Mouse (Mus musculus): ENCODE data around the gene Gse1. TPM values are rescaled to one million over a fixed set of nuclear protein-coding genes. Genes with fewer than 3 reads are reported as not detected.

The Gse1 gene
- polyA plus RNA-seq, 1 experiment from 2014 or later = 10.0 TPM

- H3K9ac ChIP-seq = peak overlapping the region; percentile 37
- peak overlapping the region; percentile 49 for H3K4me2 ChIP-seq
- peak overlapping the region; percentile 10; the same call in 1 of the 2 replicates for H3K4me3 ChIP-seq (replicated peaks)
- no peaks in the 10 kb centered on the region for H3K36me3 ChIP-seq
- H3K4me1 ChIP-seq = peaks cover 85% of the 10 kb centered on the region
- H3K27me3 ChIP-seq = 0 out of 2 replicates have a peak, but pooled peaks cover 11% of the 10 kb centered on the region
- no peaks in the 10 kb centered on the region for H3K9me3 ChIP-seq (replicated peaks)
- 0 out of 2 replicates have a peak, but pooled peaks have one; percentile 28 for ATAC-seq (replicated peaks; ENCODE audit: low FRiP score)
- peak overlapping the region; percentile 93 for H3K27ac ChIP-seq
- WGBS = 22% methylated on average over 7 of the region's 8 CpGs
Measured at GRCm38 (mm10) chr8:120416173-120416521, 187.9 kb downstream of the Gse1 start.

- Histone ChIP-seq H3K36me3 (no peaks in the 10 kb centered on the region), H3K9ac (peak overlapping the region; percentile 37), H3K4me1 (peaks cover 85% of the 10 kb centered on the region), H3K27ac (peak overlapping the region; percentile 93), H3K27me3 (0 out of 2 replicates have a peak, but pooled peaks cover 9% of the 10 kb centered on the region), H3K9me3 (replicated peaks) (no peaks in the 10 kb centered on the region), H3K4me2 (peak overlapping the region; percentile 49), H3K4me3 (replicated peaks) (peak overlapping the region; percentile 10; the same call in 1 of the 2 replicates)
- WGBS = 5% methylated on average over 33 of the region's 33 CpGs
- ATAC-seq (replicated peaks; ENCODE audit: low FRiP score) = peak; percentile 71
Measured at GRCm38 (mm10) chr8:120416522-120417394, 188.5 kb downstream of the Gse1 start.

GRCm38 (mm10) chr8:120418188-120418587 lies 189.9 kb downstream of the Gse1 start:
- no peaks in the 10 kb centered on the region for H3K9me3 ChIP-seq (replicated peaks)
- H3K27me3 ChIP-seq = 0 out of 2 replicates have a peak, but pooled peaks cover 8% of the 10 kb centered on the region
- WGBS = 58% methylated on average over 5 of the region's 5 CpGs
- H3K4me1 ChIP-seq = peaks cover 89% of the 10 kb centered on the region
- no peak overlapping the region for H3K4me3 ChIP-seq (replicated peaks)
- peak overlapping the region; percentile 29; the same call in 1 of the 2 replicates for H3K27ac ChIP-seq
- H3K36me3 ChIP-seq = no peaks in the 10 kb centered on the region
- no peak overlapping the region for H3K9ac ChIP-seq
- no peak overlapping the region for H3K4me2 ChIP-seq
- ATAC-seq (replicated peaks; ENCODE audit: low FRiP score) = no peak

- WGBS = 83% methylated on average over 9 of the region's 9 CpGs
- H3K27me3 ChIP-seq = no peaks in the 10 kb centered on the region
- no peak overlapping the region for H3K27ac ChIP-seq
- no peak overlapping the region for H3K4me3 ChIP-seq (replicated peaks)
- H3K4me1 ChIP-seq = peaks cover 95% of the 10 kb centered on the region
- H3K9ac ChIP-seq = no peak overlapping the region
- no peaks in the 10 kb centered on the region for H3K9me3 ChIP-seq (replicated peaks)
- no peak overlapping the region for H3K4me2 ChIP-seq
- no peaks in the 10 kb centered on the region for H3K36me3 ChIP-seq
- no peak for ATAC-seq (replicated peaks; ENCODE audit: low FRiP score)
Measured at GRCm38 (mm10) chr8:120419675-120420074, 191.4 kb downstream of the Gse1 start.

GRCm38 (mm10) chr8:120420226-120420625 lies 192.0 kb downstream of the Gse1 start:
- no peaks in the 10 kb centered on the region for H3K27me3 ChIP-seq
- no peak for ATAC-seq (replicated peaks; ENCODE audit: low FRiP score)
- 75% methylated on average over 5 of the region's 5 CpGs for WGBS
- no peaks in the 10 kb centered on the region for H3K36me3 ChIP-seq
- H3K9me3 ChIP-seq (replicated peaks) = no peaks in the 10 kb centered on the region
- no peak overlapping the region for H3K4me2 ChIP-seq
- no peak overlapping the region for H3K27ac ChIP-seq
- H3K4me1 ChIP-seq = peaks cover 96% of the 10 kb centered on the region
- H3K9ac ChIP-seq = no peak overlapping the region
- no peak overlapping the region for H3K4me3 ChIP-seq (replicated peaks)

- Histone ChIP-seq H3K9me3 (replicated peaks) (no peaks in the 10 kb centered on the region), H3K4me1 (peaks cover 96% of the 10 kb centered on the region), H3K4me2 (no peak overlapping the region), H3K36me3 (no peaks in the 10 kb centered on the region), H3K9ac (no peak overlapping the region), H3K27ac (peak overlapping the region; percentile 57), H3K27me3 (no peaks in the 10 kb centered on the region), H3K4me3 (replicated peaks) (no peak overlapping the region)
- 13% methylated on average over 9 of the region's 9 CpGs for WGBS
- no peak for ATAC-seq (replicated peaks; ENCODE audit: low FRiP score)
Measured at GRCm38 (mm10) chr8:120421638-120422037, 193.4 kb downstream of the Gse1 start.

GRCm38 (mm10) chr8:120422236-120422635 lies 194.0 kb downstream of the Gse1 start:
- 73% methylated on average over 8 of the region's 8 CpGs for WGBS
- Histone ChIP-seq H3K27ac (no peak overlapping the region), H3K9me3 (replicated peaks) (no peaks in the 10 kb centered on the region), H3K4me1 (peaks cover 96% of the 10 kb centered on the region), H3K4me2 (no peak overlapping the region), H3K4me3 (replicated peaks) (no peak overlapping the region), H3K9ac (no peak overlapping the region), H3K36me3 (no peaks in the 10 kb centered on the region), H3K27me3 (no peaks in the 10 kb centered on the region)
- ATAC-seq (replicated peaks; ENCODE audit: low FRiP score) = no peak

GRCm38 (mm10) chr8:120423576-120423975 lies 195.3 kb downstream of the Gse1 start:
- Histone ChIP-seq H3K36me3 (no peaks in the 10 kb centered on the region), H3K9ac (no peak overlapping the region), H3K4me2 (no peak overlapping the region), H3K9me3 (replicated peaks) (no peaks in the 10 kb centered on the region), H3K27me3 (no peaks in the 10 kb centered on the region), H3K4me3 (replicated peaks) (no peak overlapping the region), H3K27ac (no peak overlapping the region), H3K4me1 (peaks cover 96% of the 10 kb centered on the region)
- ATAC-seq (replicated peaks; ENCODE audit: low FRiP score) = no peak
- WGBS = 60% methylated on average over 7 of the region's 7 CpGs

- Histone ChIP-seq H3K27ac (peak overlapping the region; percentile 90), H3K4me1 (peaks cover 86% of the 10 kb centered on the region), H3K4me2 (0 out of 2 replicates have a peak overlapping the region, but pooled peaks have one; percentile 38), H3K9ac (no peak overlapping the region), H3K36me3 (no peaks in the 10 kb centered on the region), H3K9me3 (replicated peaks) (no peaks in the 10 kb centered on the region), H3K27me3 (no peaks in the 10 kb centered on the region), H3K4me3 (replicated peaks) (no peak overlapping the region)
- 30% methylated on average over 4 of the region's 4 CpGs for WGBS
- ATAC-seq (replicated peaks; ENCODE audit: low FRiP score) = no peak; the same call in 1 of the 2 replicates
Measured at GRCm38 (mm10) chr8:120424829-120425198, 196.6 kb downstream of the Gse1 start.

GRCm38 (mm10) chr8:120425199-120425941 lies 197.1 kb downstream of the Gse1 start:
- Histone ChIP-seq H3K9me3 (replicated peaks) (no peaks in the 10 kb centered on the region), H3K4me3 (replicated peaks) (no peak overlapping the region), H3K4me1 (peaks cover 82% of the 10 kb centered on the region), H3K9ac (no peak overlapping the region), H3K27ac (peak overlapping the region; percentile 90), H3K27me3 (no peaks in the 10 kb centered on the region), H3K36me3 (no peaks in the 10 kb centered on the region), H3K4me2 (peak overlapping the region; percentile 38)
- 12% methylated on average over 8 of the region's 8 CpGs for WGBS
- peak; percentile 67 for ATAC-seq (replicated peaks; ENCODE audit: low FRiP score)

- Histone ChIP-seq H3K4me3 (replicated peaks) (no peak overlapping the region), H3K27me3 (no peaks in the 10 kb centered on the region), H3K9me3 (replicated peaks) (no peaks in the 10 kb centered on the region), H3K27ac (peak overlapping the region; percentile 90), H3K36me3 (no peaks in the 10 kb centered on the region), H3K4me1 (peaks cover 76% of the 10 kb centered on the region), H3K4me2 (peak overlapping the region; percentile 38; the same call in 1 of the 2 replicates), H3K9ac (no peak overlapping the region)
- 24% methylated on average over 1 of the region's 1 CpGs for WGBS
- no peak for ATAC-seq (replicated peaks; ENCODE audit: low FRiP score)
Measured at GRCm38 (mm10) chr8:120426105-120426504, 197.8 kb downstream of the Gse1 start.
